28 mouse cellular contexts compared by ENCODE assay signal in the genomic region with DNA sequence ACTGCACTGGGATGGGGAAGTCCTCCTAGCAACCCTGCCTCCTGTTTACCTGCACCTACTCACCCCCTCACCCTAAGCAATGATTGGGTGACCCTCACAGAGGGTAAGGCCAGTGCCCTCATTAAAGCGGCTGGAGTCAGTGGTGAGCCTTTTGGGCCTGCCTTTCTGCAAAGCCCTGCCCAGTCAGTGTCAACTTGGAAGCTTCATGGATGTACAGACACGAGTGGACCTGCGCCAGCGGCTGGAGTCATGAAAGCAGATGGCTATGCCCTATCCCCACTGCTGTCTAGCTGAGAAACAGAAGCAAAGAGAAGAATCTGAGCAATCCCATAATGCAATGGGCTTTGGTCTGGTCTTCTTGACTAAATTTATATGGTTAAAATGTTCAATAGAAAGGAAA. TPM values are rescaled to one million over a fixed set of nuclear protein-coding genes. Genes with fewer than 3 reads are reported as not detected.
"Had no signal": no experiment of that assay in that cellular context is flagged by ENCODE, and none has a peak within 500 bp of the region (broad histone marks: within the 10 kb centered on the region; RNA-seq: fewer than 3 reads in every experiment).

No protein-coding gene starts in this region.

- DNase-seq: heart, postnatal 10 days; heart, postnatal 14 days; heart, postnatal 36 days; heart, postnatal 4 days; kidney, adult 11 months; kidney, adult 18-20 months; kidney, adult 2 months; kidney, adult 8-10 months; kidney, adult 9 months; kidney, postnatal 10 days; kidney, postnatal 14 days; kidney, postnatal 25 days; kidney, postnatal 36 days; kidney, postnatal 4 days; layer of hippocampus, adult 9-11 months; layer of hippocampus, postnatal 36 days had no signal

RNA-seq across cellular contexts. Expression of a gene that starts 37.9 kb away (rescaled TPM):
- total RNA-seq: heart, postnatal 10 days; heart, postnatal 14 days; heart, postnatal 25 days; heart, postnatal 36 days; heart, postnatal 4 days; hematopoietic stem cell, adult 5-6 weeks; hindbrain, postnatal 0 days; layer of hippocampus, adult 18-20 months; layer of hippocampus, adult 2 months; layer of hippocampus, adult 8-10 months; layer of hippocampus, postnatal 10 days; layer of hippocampus, postnatal 14 days; layer of hippocampus, postnatal 25 days; layer of hippocampus, postnatal 36 days; left cerebral cortex, adult 18-20 months; left cerebral cortex, adult 2 months; left cerebral cortex, adult 8-10 months had no signal
